Mouse (Mus musculus) liver, embryonic 14 days (tissue): ENCODE results near the gene Tmem255b. TPM values are rescaled to one million over a fixed set of nuclear protein-coding genes. Genes with fewer than 3 reads are reported as not detected.

ENCODE experiments used
- polyA plus RNA-seq: library from polyadenylated mRNA; depleted of rRNA; stranded (reverse); fragments of >200 nt; gene quantifications from 2 replicates; pipeline ENCODE4 v1.2.3, GENCODE M21; 2012; rRNA removed

The Tmem255b gene
- not detected in 2 replicates for polyA plus RNA-seq

GRCm38 (mm10) chr8:13434889-13435288 lies at the start of gene Tmem255b:
Tmem255b (plus strand) TSS chr8:13435189.

GRCm38 (mm10) chr8:13396725-13397124 lies 38.3 kb upstream of the Tmem255b start, which contains the start of gene Atp4b:
Atp4b (minus strand) TSS chr8:13396825.

DNA sequence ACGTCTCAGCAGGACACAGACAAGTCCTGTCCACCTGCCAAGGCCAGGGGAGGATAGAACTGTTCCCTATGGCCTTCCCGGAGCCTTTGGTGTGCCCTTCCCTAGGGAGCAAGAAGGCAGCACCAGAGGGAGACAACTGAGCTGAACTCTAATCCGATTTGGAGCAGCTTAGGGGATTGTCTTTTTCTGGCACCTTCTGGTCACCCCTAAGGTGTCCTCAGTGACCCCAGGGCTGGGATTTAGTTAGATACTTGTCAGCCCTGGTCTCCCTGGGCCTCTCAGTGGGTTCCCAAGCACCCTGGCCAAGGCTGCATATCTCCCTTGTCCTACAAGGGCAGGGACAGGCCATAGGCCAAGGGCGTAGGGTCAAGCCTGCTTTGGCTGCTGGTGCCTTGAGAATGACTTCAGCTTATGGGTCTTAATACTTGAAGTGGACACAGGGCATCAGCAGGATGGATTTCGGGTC lies 30.3 kb upstream of the Tmem255b start, which contains the start of gene Grk1:
Gene Grk1 (plus strand): TSS at position 416 of the 466 bp plus-strand sequence.

DNA sequence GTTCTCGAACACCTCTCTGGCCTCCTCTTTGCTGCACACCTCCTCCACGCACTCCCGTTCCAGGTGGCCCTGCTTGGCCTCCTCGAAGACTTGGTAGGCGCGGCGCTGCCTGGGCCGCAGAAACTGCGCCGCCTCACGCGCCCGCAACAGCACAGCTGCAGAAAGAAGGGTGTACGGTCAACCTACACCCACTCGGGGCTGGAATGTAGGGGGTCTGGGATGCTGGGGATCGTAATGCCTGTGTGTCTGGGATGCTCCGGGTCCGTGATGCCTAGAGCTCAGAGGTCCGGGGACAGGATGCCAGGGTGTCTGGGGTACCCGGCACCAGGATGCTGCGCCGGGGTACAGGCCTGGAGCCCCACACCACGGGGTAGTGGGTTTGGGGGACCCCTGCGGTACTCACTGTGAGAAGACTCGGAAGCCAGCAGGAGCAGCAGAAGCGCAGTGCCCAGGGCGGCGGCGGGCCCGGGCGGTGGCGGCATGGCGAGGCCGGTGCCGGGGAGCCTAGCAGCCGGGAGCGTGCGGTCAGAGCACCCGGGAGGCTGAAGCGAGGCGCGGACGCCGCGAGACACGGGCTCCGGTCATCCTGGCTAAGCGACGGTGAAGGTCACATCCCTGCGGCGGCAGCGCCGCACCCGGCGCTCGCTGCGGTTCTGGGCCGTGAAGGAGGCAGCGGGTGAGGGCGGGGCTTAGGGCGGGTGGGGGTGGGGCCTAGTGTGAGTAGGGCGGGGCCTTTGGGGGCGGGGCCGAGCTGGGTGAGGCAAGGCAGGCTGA lies 59.1 kb downstream of the Tmem255b start, which contains the start of gene Gas6:
Gene Gas6 (minus strand): TSS at position 633 of the 774 bp plus-strand sequence.

Other genes with a start within 250 kb of the Tmem255b start
- gene Grtp1, start 234.6 kb upstream of the Tmem255b start, polyA plus RNA-seq, result 5.6 and 6.7 TPM in 2 replicates
- gene Adprhl1, start 181.0 kb upstream of the Tmem255b start, polyA plus RNA-seq, result 0.09 TPM in 1 of 2 replicates, not detected in the other
- 7.1 and 8.3 TPM in 2 replicates for gene Dcun1d2, start 147.1 kb upstream of the Tmem255b start, polyA plus RNA-seq
- gene Tmco3, start 147.0 kb upstream of the Tmem255b start, polyA plus RNA-seq, result 3.6 and 3.7 TPM in 2 replicates
- gene Tfdp1, start 96.4 kb upstream of the Tmem255b start, polyA plus RNA-seq, result 98.6 and 119 TPM in 2 replicates
- not detected in 2 replicates for gene Atp4b, start 38.4 kb upstream of the Tmem255b start, polyA plus RNA-seq
- gene Grk1, start 30.1 kb upstream of the Tmem255b start, polyA plus RNA-seq, result 0.01 and 0.02 TPM in 2 replicates
- 2.8 and 2.9 TPM in 2 replicates for gene Gas6, start 59.3 kb downstream of the Tmem255b start, polyA plus RNA-seq
- gene 1700029H14Rik, start 127.3 kb downstream of the Tmem255b start, polyA plus RNA-seq, result 0.01 TPM in 1 of 2 replicates, not detected in the other
- gene Rasa3, start 242.4 kb downstream of the Tmem255b start, polyA plus RNA-seq, result 10.8 and 11.9 TPM in 2 replicates